Mouse (Mus musculus): ENCODE data around the gene Hnrnpc. TPM values are rescaled to one million over a fixed set of nuclear protein-coding genes. Genes with fewer than 3 reads are reported as not detected.

Gene Hnrnpc
- 132 and 150 TPM in 2 replicates for polyA plus RNA-seq (2015; fragmentation: Nextera tagmentation; extraction: Ambion mirVana)

GRCm38 (mm10) chr14:52103856-52104676 lies at the start of gene Hnrnpc:
Hnrnpc (minus strand) TSS chr14:52104028.

GRCm38 (mm10) chr14:52110346-52110745 lies 6.5 kb upstream of the Hnrnpc start, which contains the start of gene Rpgrip1:
Rpgrip1 (plus strand) TSS chr14:52110704.

GRCm38 (mm10) chr14:52042359-52042758 lies 61.5 kb downstream of the Hnrnpc start, which contains the start of gene Olfr221:
Olfr221 (minus strand) TSS chr14:52042459.

Other genes with a start within 250 kb of the Hnrnpc start
- gene Mettl17, start 219.2 kb downstream of the Hnrnpc start, polyA plus RNA-seq (2015; fragmentation: Nextera tagmentation; extraction: Ambion mirVana), result 17.5 and 17.6 TPM in 2 replicates
- gene Slc39a2, start 211.1 kb downstream of the Hnrnpc start, polyA plus RNA-seq (2015; fragmentation: Nextera tagmentation; extraction: Ambion mirVana), result 0.08 and 0.66 TPM in 2 replicates
- 458 and 572 TPM in 2 replicates for gene Ndrg2, start 189.9 kb downstream of the Hnrnpc start, polyA plus RNA-seq (2015; fragmentation: Nextera tagmentation; extraction: Ambion mirVana)
- not detected in 2 replicates for gene Tppp2, start 185.6 kb downstream of the Hnrnpc start, polyA plus RNA-seq (2015; fragmentation: Nextera tagmentation; extraction: Ambion mirVana)
- not detected in 2 replicates for gene Rnase13, start 181.3 kb downstream of the Hnrnpc start, polyA plus RNA-seq (2015; fragmentation: Nextera tagmentation; extraction: Ambion mirVana)
- gene Arhgef40, start 119.3 kb downstream of the Hnrnpc start, polyA plus RNA-seq (2015; fragmentation: Nextera tagmentation; extraction: Ambion mirVana), result 52.4 and 58.5 TPM in 2 replicates
- 0.61 TPM in 1 of 2 replicates, not detected in the other for gene Tmem253, start 88.4 kb downstream of the Hnrnpc start, polyA plus RNA-seq (2015; fragmentation: Nextera tagmentation; extraction: Ambion mirVana)
- gene Zfp219, start 83.3 kb downstream of the Hnrnpc start, polyA plus RNA-seq (2015; fragmentation: Nextera tagmentation; extraction: Ambion mirVana), result 7.3 and 9.4 TPM in 2 replicates
- gene Olfr221, start 61.6 kb downstream of the Hnrnpc start, polyA plus RNA-seq (2015; fragmentation: Nextera tagmentation; extraction: Ambion mirVana), result not detected in 2 replicates
- gene Rpgrip1, start 6.7 kb upstream of the Hnrnpc start, polyA plus RNA-seq (2015; fragmentation: Nextera tagmentation; extraction: Ambion mirVana), result 18.3 and 19.3 TPM in 2 replicates
- gene Supt16, start 93.4 kb upstream of the Hnrnpc start, polyA plus RNA-seq (2015; fragmentation: Nextera tagmentation; extraction: Ambion mirVana), result 14.6 and 15.2 TPM in 2 replicates
- gene Chd8, start 153.8 kb upstream of the Hnrnpc start, polyA plus RNA-seq (2015; fragmentation: Nextera tagmentation; extraction: Ambion mirVana), result 10.4 and 11.7 TPM in 2 replicates
- gene Tox4, start 175.1 kb upstream of the Hnrnpc start, polyA plus RNA-seq (2015; fragmentation: Nextera tagmentation; extraction: Ambion mirVana), result 30.0 and 30.4 TPM in 2 replicates
- 6.4 and 7.0 TPM in 2 replicates for gene Rab2b, start 175.5 kb upstream of the Hnrnpc start, polyA plus RNA-seq (2015; fragmentation: Nextera tagmentation; extraction: Ambion mirVana)
- 15.0 and 17.1 TPM in 2 replicates for gene Mettl3, start 201.1 kb upstream of the Hnrnpc start, polyA plus RNA-seq (2015; fragmentation: Nextera tagmentation; extraction: Ambion mirVana)
- gene Sall2, start 224.7 kb upstream of the Hnrnpc start, polyA plus RNA-seq (2015; fragmentation: Nextera tagmentation; extraction: Ambion mirVana), result 2.2 and 2.5 TPM in 2 replicates

Data from skeletal muscle tissue, postnatal 0 days (tissue).